Mouse (Mus musculus) telencephalon, adult 2 months (tissue): Measurements from ENCODE around the gene Tsku.
A peak's percentile ranks its signal among the peaks of the same experiment; 100 is the strongest.

Source experiments
- DNase-seq: peaks from one replicate; pipeline ENCODE4 v3.0.0-alpha.2; 2011; ENCODE audit warnings: low read depth, low spot score

Tsku gene

GRCm38 (mm10) chr7:98361063-98361652, at the start of gene Tsku:
Gene Tsku (minus strand): TSS chr7:98361328.
- peak; percentile 50 for DNase-seq

DNA sequence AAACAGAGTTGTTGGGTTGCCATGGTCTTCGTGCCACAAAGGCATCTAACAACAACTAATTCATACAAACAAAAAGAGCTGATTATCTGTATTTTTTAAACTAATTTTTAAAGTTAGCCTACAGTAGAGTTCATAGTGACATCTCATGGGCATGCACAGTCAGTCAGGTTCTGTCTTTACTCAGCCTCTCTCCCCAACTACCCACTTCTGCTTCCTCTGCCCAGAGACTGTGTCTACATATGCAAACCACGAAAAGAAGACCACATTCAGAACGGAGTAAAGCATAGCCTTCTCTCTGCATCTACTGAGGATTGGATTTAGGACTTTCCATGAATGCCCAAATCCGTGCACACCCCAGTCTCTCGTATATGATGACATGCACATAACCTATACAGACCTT, 46.5 kb upstream of the Tsku start:
- DNase-seq: no peak

DNA sequence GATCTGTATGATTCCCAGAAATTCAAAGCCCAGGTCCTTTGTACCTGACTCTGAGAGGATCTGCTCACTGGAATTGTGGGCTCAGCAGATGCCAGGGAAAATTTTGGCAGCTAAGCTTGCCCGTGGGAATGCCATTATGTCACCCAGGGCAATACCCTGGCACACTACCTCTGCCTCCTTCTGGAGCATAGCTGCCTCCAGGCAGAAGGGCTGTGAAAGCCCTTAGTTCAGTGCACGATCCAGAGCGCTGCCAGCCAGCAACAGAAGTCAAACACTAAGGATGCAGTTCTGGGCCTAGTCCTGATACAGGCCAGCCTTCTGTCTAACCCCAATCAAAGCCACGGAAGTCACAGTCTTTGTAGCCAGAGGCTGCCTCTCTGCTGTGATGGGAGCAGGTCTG, 42.9 kb upstream of the Tsku start:
- DNase-seq: no peak

GRCm38 (mm10) chr7:98402582-98403574, 41.8 kb upstream of the Tsku start:
- DNase-seq: no peak

DNA sequence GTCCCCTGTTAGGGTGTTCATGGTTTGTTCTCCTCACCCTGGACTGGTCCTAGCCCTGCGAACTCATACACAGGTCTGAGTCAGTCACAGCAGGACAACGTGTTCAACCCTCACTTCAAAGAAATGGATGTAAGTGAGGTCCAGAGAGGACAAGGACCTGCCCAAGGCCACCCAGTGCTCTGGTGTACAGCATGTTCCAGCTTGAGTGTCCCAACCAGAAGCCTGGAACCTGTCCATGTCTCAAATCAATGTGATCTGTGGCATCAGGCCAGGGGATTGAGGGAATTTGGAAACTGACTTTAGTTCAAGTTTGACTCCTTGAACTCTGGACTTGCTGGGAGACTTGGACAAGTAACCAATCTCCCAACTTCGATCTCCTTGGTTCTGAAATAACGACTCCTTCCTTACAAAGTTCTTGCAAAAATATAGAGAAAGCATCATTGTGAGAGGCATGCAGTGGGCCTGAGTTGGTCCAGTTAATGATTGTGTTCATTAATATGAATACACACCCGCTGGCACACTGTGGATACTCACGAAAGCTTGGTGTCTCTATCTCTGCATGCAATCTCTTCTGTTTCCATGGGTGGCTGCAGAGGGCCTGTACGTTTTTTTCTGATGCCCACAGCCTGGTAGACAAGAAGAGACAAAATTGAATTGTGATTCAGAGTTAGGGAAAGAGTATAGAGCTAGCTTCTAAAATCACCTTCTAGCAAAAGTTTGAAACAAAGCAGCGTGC, 31.5 kb upstream of the Tsku start:
- no peak for DNase-seq

- no peak for DNase-seq
Observed at GRCm38 (mm10) chr7:98391351-98391936, 30.3 kb upstream of the Tsku start.

- DNase-seq: no peak
Observed at GRCm38 (mm10) chr7:98390486-98390885, 29.4 kb upstream of the Tsku start.

GRCm38 (mm10) chr7:98389656-98390055, 28.5 kb upstream of the Tsku start:
- DNase-seq: no peak

DNA sequence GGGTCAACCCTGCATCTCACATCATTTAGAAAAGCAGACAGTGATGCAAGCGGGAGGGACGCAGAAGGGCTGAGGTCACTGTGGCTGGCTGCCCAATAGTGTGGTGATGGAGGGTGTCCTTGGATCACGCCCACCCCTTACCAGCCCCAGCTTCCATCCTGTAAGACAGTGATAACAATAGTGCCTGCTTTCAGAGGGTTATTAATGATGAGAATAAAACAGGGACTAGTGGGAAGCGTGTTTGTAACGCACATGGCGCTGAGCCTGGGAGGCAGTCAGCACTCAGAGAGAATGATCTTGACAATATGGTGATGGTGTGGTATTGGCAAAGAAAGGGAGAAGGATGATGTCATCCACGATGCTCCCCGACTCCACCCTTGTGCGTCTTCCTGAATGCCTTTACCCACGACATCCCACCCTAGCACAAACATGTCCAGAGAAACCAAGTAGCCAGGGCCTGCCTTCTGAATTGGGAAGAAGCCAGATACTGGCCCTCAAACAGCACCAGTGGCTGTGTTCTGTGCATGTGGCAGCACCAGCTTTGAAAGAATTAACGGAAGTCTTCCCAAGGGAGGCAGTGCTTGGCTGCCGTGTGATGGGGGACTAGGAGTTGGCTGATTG, 27.9 kb upstream of the Tsku start:
- DNase-seq: no peak

GRCm38 (mm10) chr7:98387201-98387600, 26.1 kb upstream of the Tsku start:
- no peak for DNase-seq

GRCm38 (mm10) chr7:98385168-98385567, 24.0 kb upstream of the Tsku start:
- DNase-seq: no peak

GRCm38 (mm10) chr7:98383337-98383736, 22.2 kb upstream of the Tsku start:
- DNase-seq: no peak

- DNase-seq: no peak
Observed at GRCm38 (mm10) chr7:98382784-98383183, 21.7 kb upstream of the Tsku start.

DNA sequence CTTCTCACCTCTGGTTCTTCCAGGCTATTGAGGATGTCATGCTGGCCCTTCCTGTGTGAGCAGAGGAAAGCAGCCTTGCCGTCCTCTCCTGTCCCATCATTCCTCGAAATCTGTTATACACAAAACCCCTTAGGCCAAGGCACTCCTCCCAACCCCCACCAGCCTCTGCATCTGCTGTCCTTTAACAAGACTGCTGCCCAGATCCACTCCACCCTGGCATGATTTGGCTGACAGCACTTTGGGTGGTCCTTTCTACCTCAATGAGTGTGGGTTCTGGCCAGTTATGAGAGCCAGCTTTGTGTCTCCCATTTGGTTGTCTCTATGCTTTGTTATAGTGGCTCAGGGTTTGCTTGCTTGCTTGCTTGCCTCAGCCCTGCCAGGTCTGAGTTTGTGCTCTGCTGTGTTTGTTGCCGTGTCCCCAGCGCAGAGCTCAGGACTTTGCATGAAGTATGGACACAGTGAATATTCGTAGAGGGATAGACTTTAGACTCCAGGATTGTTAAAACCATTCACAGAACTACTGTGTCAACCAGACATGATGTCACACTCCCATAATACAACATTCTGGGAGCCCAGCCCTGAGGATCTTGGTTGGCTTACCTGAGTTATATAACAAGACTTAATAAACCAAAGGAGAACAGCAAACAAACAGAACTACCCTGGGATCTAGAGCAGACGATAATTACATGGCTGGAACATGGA, 19.2 kb upstream of the Tsku start:
- no peak for DNase-seq

- no peak for DNase-seq
Observed at GRCm38 (mm10) chr7:98379232-98379631, 18.1 kb upstream of the Tsku start.

- DNase-seq: no peak
Observed at GRCm38 (mm10) chr7:98377257-98377656, 16.1 kb upstream of the Tsku start.

- DNase-seq: peak; percentile 94
Observed at GRCm38 (mm10) chr7:98371161-98371560, 10.0 kb upstream of the Tsku start.

DNA sequence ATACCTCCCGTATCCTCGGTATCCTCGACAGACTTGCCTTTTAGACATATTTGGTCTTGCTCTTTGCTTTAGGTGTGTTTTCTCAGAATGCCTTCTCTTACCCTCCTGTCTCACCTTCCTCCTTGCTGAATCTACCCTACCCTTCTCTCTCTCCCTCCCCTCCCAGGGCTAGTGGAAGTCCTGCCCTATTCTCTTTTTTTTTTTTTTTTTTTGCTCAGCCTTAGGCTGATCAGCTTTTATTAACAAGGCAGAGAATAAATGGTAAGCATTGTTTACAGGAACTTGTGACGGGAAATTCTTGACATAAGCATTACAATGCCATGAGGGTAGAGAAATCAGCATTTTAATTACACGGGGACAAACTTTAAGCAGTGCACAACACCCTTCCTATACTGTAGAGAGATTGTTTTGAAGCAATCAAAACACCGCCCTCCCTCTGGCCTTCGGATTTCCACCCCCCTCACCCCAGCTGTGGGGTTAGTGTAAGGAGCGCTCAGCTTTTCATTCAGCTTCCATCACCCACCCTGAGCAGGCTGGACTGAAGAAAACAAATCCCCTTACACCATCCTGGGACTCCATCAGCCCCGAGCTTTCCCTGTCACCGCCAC, 8.7 kb upstream of the Tsku start:
- no peak for DNase-seq

GRCm38 (mm10) chr7:98361662-98362061, 534 bp upstream of the Tsku start:
- no peak for DNase-seq

GRCm38 (mm10) chr7:98360621-98360990, 522 bp downstream of the Tsku start:
- DNase-seq: no peak
